Mouse (Mus musculus) brain, embryonic 18.5 days (tissue): Measurements from ENCODE around the gene Gm17304.

ENCODE experiments used
- DNase-seq: peaks from one replicate; pipeline ENCODE4 v3.0.0-alpha.2; 2012; ENCODE audit warnings: low read depth, low spot score

Gene Gm17304

DNA sequence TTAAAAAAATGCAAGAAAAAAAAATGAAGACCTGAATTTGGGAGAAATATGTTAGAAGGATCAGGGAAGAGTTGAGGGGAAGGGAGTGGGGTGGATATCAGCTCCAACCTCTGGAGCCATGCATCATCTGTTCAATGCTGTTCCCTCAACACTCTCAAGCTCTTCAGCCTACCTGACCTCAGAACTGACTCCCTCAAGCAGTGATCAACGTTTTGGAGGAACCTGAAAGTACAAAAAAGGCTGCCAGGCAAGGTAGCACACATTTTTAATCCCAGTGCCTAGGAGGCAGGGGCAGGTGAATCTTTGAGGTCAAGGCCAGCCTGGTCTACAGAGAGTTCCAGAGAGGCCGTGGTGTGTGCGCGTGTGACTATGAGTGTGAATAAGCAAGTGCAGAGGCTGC, at the start of gene Gm17304:
Gene Gm17304 (plus strand): TSS at position 301 of the 400 bp plus-strand sequence.
- DNase-seq: no peak

DNA sequence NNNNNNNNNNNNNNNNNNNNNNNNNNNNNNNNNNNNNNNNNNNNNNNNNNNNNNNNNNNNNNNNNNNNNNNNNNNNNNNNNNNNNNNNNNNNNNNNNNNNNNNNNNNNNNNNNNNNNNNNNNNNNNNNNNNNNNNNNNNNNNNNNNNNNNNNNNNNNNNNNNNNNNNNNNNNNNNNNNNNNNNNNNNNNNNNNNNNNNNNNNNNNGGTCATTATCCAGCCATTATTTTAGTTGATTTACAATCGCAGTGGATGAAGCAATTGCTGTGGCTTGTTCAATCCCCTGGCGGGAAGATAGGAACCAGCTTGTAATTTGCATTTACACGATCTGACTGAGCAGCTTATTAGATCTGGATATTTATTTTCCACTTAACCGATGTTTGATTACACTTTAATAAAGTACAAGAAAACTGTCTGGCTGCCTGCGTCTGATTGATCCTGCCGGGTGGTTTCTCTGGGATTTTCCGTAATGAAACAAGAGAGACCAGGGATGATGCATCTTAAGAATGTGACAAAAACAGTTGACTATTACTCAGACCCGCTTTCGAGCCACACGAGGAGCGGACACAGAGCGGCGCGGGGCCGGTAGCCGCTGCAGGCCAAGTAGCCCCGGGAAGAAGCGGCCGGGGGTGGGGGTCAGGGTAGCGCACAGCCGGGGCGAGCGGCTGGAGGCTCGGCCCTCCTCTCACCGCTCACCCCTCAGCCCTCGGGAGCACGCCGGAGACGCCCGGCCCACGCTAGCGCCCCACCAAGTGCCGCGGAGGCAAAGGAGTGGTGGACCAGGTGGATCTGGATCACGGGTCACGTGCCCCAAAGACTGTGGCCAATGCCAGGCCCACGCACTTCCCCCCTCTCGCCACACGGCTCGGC, 48.0 kb upstream of the Gm17304 start:
- peak; percentile 57 for DNase-seq

DNA sequence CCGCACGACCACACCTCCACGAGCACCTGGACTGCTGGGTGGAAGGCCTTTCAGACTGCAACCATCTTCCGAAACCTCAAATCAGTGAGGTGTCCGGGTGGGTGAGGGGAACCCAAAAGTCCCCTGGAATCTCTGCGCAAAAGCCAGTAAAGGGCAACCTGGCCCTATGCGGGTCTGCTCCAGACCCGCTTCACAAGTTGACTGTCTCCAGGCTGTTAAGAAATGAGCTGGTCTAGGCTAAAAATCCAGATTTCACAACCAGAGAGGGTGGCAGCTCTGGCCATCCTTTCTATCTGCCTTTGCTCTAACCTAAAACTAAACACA, 47.4 kb upstream of the Gm17304 start:
- DNase-seq: no peak

DNA sequence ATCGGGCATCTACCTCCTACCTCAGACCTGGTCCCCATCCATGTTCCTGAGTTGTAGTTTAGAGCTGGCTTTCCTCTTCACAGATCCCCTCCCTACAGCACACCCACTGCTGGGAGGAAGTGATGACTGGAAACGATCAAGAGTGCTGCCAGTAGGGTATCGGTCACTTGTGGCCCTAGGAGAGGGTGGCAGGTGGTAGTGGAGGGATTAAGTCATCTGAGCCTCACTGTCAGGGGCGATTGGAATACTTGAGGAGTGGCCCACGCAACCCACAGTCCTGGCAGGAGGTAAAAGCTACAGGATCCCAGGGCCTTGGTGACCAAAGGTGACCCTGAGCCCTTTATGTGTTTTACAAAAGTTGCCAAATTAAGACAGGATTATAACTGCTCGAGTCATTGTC, 42.9 kb upstream of the Gm17304 start:
- no peak for DNase-seq

DNA sequence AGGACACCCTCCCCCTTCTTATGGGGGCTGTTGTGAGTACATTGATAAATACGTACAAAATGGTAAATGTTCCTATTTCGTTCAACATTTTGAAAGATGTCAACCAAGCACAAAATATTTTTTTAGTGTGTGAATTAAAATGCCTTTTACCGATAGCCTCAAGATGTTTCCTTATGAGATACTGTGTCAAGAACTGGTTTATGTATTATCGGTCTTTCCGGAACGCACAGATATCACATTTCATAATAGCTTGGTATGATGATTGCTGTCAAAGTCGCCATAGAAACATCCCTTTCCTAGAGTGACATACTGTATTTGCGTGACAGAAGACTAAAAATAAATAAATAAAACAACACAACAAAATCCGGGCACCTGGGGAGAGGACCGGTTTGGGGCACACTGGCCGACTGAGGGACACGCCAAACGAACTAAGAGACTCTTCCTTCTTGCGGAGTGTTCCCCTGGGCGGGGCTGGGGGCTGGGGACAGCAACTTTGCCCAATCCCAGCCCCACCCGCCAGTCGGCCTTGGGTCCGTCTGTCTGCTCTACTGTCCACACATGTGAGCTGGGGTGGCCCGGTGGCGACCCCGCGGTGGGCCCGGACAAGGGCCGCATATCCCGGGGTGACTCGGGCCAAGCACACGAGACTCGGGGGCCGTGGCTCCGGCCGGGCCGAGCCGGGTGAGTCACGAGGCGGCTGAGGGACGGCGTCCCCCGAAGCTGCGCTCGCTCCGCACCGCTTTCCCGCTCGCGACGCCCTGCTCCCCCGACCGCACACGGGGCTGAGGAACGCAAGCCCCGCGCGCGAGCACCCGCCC, 34.9 kb upstream of the Gm17304 start:
- DNase-seq: no peak

DNA sequence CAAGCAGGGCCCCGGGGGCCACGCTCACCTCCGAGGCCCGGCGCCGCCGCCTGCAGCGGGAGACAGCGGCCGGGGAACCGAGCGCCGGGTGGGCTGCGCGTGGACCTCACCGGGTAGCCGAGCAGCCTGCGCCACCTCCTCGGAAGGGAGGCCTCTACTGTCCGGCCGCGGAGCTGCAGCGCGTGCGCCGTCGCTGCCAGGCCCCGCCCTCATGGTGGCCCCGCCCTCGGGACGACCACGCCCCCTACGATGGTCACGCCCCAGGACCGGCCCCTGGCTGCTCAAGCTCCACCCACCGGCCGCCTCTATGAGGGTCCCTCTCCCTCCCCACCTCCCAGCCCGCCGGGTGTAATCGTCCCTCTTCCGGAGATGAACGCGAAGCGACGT, 34.3 kb upstream of the Gm17304 start:
- DNase-seq: no peak

DNA sequence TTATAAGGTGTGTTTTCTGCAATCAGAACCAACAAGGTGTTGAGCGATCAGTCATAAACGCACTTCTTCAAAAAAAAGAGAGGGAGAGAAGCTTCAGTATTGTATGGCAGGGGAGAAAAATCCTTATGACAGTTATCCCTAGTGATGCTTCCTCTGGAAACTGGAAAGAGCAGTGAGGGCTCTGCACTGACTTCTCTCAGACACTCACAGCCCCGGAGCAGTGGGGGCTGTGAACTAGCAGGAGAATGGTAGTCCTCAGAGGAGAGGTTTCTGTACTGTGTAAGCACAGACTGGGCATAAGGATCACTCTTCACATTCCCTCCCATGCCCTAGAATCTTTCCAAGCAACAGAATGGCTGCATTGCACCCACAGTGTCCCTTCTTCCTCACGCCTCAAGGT, 33.8 kb upstream of the Gm17304 start:
- DNase-seq: no peak

DNA sequence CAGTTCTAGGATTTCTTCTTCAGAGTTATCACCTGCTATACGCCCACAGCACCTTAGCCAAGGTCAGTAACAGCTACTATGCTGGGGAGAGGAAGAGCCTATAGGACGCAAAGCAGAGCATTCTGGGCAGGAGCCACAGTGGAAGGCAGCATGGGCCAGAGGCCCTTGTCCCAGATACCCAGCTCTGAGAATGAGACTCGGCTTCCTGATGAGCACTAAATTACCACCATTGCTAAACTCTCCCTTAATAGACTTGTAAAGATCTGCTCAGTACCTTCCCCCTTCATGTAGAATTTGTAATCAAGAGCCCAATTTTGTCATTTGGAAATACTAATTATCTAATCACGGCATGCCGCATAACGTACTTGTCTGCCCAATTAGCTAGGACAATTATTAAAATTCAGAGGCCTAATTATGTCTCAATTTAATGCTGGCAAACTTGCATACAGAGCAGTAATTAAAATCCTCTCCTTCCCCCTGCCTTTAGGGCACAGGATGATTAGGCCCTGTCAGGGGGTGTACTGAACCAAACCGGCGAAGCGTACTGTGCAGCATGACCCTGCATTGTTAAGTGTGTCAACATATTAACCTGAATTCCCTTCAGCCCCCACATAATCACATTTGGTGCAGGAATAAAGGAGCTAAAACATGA, 31.5 kb upstream of the Gm17304 start:
- DNase-seq: no peak

DNA sequence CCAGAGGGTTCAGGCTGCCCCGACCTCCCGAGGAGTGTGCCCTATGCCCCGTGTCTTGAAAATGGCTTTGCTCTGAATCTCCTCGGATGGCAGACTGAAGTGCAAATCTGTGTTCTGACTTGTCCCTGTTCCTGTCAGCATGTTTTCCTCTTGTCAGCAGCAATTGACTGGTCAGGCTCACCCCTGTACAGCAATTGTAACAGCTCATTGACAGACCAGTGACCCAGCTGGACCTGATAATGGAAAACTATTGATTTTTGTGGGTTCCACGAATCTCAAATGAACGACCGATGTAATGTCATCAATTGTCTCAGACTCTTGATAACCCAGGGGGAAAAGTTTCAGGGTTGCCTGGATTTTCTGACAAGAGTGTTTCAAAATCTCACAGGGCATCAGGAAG, 28.0 kb upstream of the Gm17304 start:
- DNase-seq: no peak

DNA sequence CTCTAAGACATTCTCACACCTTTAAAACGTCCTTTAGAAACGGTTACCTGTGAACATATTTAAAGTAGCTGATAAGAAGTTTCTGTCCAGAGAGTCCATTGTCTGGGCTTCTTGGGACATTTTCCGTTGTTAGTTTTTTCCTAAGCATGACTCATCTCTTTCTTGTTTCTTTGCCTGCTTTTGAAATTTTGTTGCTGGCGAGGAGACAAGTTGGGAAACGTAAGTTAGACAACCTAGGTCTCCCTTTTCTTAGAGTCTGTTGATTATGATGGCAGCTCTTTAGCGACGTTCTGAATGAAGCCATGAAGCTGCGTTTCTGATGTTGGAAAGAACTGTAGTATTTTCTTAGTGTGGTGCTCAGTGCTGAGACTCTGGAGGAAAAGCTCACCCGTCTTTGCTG, 19.9 kb upstream of the Gm17304 start:
- no peak for DNase-seq

DNA sequence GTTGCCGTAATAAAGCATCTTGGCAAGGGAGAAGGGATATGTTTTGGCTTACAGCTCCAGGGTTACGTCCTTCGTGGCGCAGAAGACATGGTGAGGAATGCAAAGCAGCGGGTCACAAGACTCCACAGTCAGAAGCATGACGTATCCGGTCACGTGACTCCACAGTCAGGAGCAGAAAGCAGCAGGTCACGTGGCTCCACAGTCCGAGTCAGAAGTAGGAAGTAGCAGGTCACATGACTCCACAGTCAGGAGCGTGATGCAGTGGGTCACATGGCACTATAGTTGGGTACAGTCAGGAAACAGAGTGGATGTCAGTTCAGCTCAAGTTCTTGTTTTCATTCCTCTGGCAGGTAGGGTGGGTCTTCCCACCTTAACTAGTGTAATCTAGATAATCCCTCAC, 19.2 kb upstream of the Gm17304 start:
- DNase-seq: no peak

DNA sequence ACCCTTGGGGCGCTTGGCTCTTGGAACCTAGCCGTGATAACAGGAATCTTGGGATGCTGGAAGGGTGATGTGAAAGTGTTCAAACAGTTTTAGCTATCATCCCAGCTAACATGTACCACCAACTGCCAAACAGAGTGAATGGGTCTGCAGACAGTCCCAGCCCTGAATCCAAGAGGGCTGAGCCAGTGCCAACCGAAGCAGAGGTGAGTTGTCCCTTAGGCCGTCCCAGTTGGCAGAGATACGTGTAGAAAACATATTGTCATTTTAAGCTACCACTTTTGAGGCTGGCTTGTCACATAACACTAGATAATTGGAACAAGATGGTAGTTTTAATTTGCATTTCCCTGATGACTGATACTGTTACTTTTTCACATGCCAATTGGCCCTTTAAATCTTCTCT, 18.2 kb upstream of the Gm17304 start:
- DNase-seq: no peak

DNA sequence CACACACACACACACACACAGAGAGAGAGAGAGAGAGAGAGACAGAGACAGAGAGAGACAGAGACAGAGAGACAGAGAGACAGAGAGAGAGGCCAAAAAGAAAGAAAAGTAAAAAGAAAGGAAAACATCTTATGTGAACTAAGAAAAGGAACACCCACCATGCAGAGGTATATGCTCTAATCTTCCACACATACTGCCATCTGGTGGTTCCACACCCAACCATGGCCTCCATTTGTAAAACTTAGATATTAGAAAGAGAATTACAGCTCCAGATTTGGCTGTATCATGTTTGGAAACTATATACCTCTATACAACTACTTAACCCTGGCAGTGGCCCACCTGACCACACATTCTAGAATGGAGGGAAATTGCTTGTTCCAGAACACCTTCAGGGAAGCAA, 14.5 kb upstream of the Gm17304 start:
- no peak for DNase-seq

DNA sequence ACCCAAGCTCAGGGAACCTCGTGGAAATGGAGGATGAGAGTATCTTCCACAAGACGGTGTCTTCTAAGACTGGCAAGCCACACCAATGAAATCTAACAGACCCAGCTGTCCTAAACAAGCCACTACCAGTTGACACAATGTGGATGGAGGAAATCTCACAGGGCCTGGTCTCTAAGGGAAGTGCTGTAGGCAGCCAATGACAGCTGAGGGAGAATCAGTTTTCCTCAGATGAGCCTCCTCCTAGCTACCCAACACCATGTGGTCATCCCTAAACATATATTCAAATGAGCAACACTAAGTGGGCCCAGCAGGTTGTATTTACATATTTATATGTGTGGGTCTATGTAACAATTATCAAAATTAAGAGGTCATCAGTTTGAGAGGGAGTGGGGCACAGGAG, 11.4 kb upstream of the Gm17304 start:
- no peak for DNase-seq

DNA sequence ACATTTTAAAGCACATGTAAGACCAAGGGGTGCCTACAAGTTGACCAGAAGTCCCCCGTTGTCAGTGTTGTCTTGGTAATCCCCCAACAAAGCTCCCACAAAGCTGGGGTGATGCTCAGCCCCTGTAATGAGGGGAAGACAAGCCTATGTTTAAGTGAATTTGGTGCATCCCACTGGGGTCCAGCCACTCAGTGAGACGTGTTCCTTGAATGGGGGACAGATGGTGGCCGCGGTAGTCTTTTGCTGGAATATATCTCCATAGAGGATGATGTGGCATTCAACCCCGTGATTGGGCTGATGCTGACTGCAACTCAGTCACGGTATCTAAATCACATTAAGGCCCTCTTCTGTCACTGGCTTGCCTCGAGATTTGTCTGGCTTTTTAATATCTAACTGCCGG, 9.4 kb upstream of the Gm17304 start:
- no peak for DNase-seq

DNA sequence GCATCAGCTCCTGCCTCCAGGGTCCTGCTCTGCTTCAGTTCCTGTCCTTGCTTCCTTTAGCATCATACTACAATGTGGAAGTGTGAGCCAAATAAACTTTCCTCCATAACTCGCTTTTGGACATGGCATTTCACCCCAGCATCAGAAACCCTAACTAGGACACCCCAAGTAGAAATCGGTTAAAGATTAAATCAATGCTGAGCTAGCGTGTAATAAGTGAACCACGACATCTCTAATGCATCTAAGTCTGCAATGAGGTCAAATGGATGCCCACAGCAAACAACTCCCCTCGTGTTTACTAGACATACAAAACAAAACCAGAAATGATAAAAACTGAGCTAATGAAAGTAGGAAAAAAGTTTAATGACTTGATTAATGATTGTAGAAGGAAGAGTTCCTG, 4.5 kb upstream of the Gm17304 start:
- no peak for DNase-seq

DNA sequence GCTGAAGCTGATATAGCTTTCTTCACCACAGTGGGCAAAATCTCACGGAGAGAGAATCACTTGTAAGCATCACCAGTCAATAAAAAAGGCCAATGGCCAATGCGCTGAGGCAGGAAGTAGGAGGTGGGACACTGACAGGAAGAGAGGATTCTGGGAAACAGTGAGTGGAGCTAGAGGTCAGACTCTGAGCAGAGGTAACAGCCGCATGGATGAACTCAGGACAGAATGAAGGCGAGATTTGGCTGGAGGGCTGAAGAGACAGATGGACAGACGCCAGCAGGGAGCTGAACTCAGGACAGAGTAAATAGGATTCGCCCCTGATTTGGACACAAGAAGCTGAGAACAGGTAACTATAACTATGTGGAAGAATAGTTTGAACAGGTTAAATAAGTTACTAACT, 3.8 kb upstream of the Gm17304 start:
- DNase-seq: no peak

DNA sequence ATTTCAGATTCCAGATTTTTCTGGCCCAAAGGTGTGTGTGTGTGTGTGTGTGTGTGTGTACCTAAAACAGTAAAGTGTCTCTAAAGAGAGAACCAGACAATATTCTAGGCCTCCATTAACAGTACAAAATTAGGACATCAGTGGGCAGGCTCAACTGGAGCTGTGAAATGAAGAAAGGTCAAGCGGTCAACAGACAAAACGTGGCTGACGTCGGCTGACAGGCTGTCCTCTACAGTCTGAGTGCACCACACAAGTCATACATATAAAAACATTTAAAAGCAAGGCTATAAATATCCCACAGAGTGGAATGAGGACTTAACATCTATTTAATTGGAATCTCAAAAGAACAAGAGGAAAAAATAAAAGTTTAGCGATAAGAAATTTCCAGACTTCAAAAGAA, 1.8 kb upstream of the Gm17304 start:
- DNase-seq: no peak

DNA sequence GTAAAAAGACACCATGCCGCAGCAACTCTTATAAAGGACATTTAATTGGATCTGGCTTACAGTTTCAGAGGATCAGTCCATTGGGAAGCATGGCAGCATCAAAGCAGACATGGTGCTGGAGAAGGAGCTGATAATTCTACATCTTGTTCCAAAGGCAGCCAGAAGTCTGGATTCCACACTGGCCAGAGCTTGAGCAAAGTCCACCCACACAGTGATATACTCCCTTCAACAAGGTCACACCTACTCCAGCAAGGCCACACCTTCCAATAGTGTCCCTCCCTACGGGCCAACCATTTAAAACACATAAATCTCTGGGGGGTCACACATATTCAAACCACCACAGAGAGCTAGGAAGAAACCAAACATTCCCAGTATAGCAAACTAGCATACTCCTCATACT, 3.3 kb downstream of the Gm17304 start:
- DNase-seq: no peak

DNA sequence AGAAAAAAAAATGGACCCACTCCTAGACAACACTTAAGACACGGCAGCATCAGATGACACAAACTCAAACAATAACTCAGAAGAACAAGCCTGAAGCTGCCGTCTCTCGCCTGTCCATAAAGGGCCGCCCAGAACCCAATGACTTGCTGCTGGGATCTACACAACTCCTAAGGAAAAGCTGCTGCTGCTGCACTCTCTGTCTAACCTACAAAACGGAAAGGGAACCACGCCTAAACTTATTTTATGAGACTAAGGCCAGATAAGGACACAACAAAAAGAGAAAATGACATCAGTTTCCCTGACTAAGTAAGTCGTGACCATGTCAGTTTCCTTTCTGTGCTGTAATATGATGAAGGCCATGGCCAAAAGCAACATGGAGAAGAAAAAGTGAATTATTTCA, 5.7 kb downstream of the Gm17304 start:
- no peak for DNase-seq

DNA sequence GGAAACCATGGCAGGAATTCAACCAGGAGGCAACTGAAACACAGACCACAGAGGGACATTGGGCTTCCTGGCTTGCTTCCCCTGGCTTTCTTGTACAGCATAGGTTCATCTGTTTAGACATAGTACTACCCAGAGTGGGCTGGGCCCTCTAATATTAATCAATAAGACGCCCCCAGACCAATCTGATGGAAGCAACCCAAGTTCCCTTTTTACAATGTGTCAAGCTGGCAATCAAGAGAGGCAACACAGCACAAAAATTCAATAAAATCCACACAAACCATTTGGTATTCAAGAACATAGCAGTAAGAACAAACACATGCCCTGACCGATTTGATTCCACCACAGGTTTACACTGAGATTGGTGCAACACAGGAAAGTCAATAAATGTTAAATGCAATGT, 6.1 kb downstream of the Gm17304 start:
- DNase-seq: no peak

DNA sequence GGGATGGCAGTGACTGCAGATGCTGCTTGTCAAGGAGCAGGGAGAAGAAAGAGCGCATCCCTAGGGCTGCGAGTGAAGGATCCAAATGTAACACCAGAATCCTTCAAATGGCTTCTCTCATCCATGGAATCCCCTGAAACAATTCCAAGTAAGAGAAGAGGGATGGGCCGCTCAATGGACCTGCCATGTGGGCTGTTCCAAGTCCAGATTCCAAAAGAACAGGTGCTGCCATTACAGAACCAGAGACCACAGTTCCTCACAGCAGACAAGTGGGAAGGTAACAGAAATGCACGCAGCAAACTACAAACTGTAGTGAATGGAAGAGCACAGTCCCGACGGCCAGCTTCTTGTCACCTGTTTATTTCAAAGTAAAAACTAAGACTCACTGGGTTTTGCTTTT, 11.5 kb downstream of the Gm17304 start:
- no peak for DNase-seq

DNA sequence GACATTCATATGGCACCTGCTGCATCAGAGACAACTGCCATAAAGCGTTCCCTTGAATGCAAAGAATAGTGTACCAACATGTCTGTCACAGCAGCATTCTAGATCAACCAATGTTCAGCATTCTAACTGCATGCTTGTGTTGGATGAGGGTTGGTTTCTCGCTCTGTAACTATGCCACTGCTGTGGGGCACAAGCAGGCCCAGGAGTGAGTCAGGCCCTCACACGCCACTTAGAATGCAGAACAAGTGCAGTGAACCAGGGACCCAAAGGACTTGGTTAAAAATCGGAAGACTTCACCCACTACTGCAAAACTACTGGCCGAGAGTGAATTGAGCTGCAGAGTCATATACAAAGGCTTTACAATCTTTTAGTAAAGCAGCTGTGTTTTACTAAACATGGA, 13.3 kb downstream of the Gm17304 start:
- no peak for DNase-seq
